Mouse (Mus musculus): ENCODE measurements around the gene Wdfy2. TPM values are rescaled to one million over a fixed set of nuclear protein-coding genes. Genes with fewer than 3 reads are reported as not detected.

Wdfy2 gene
- polyA plus RNA-seq, 1 experiment from 2014 or later: 7.6 TPM

DNA sequence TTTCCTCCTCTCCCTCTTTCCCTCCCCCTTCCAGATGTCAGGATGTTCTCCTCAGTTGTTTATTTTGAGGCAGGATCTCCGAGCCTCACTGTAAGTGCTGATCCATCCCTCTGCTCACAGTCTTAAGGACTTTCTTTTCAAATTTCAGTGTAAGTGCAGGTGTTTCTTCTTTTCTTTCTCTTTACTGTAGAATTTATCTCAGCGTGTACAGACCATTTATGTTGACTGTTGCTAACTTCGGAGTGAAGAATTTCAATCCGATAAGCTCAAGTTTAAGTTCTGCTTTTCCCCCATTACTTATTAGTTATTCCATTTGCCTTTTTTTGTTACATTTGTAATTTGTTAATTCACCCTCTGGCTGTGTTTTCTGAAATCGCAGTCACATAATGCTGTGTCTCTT lies 29.6 kb downstream of the Wdfy2 start:
- Histone ChIP-seq H3K9ac (ENCODE audit: low read length) (no peak overlapping the region), H3K4me2 (ENCODE audit: low read length) (no peak overlapping the region), H3K27ac (ENCODE audit: low read depth) (no peak overlapping the region), H3K9me3 (ENCODE audit: control insufficient read depth, low read length) (peaks cover 6% of the 10 kb centered on the region), H3K4me1 (replicated peaks; ENCODE audit: control insufficient read depth, insufficient read depth, low read length) (no peaks in the 10 kb centered on the region), H3K27me3 (replicated peaks; ENCODE audit: control insufficient read depth, insufficient read depth, low read length) (no peaks in the 10 kb centered on the region), H3K4me3 (ENCODE audit: low read depth, low read length) (no peak overlapping the region), H3K36me3 (ENCODE audit: control insufficient read depth, insufficient read depth, low read length) (no peaks in the 10 kb centered on the region)
- WGBS: 69% methylated on average over 5 of the region's 5 CpGs
- no peak for DNase-seq (ENCODE audit: low spot score)
- no peak for ATAC-seq (replicated peaks; ENCODE audit: low FRiP score, low TSS enrichment, low read depth)

DNA sequence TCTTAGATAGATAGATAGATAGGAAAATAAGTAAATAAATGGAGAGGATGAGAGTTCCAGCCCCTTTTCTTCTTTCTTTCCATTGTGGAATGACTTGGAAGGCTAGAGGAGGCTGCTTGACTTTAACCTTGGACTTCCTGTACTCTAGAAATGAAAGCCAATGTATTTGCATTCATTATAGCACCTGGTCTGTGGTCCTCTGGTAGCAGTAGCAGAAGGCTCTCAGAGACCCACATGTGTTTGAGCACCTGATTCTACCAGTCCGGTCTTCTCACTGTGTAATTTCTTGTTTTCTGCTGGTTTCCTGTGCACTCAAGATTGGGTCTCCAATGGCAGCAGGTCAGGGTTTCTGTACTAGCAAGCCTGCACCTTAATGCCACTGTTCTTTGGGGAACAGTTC lies 30.1 kb downstream of the Wdfy2 start:
- no peaks in the 10 kb centered on the region for H3K27me3 ChIP-seq (replicated peaks; ENCODE audit: control insufficient read depth, insufficient read depth, low read length)
- no peaks in the 10 kb centered on the region for H3K36me3 ChIP-seq (ENCODE audit: control insufficient read depth, insufficient read depth, low read length)
- H3K9me3 ChIP-seq (ENCODE audit: control insufficient read depth, low read length): peaks cover 6% of the 10 kb centered on the region
- H3K27ac ChIP-seq (ENCODE audit: low read depth): no peak overlapping the region
- WGBS: 74% methylated on average over 1 of the region's 1 CpGs
- H3K4me3 ChIP-seq (ENCODE audit: low read depth, low read length): no peak overlapping the region
- DNase-seq (ENCODE audit: low spot score) (no peak), ATAC-seq (replicated peaks; ENCODE audit: low FRiP score, low TSS enrichment, low read depth) (no peak)
- no peak overlapping the region for H3K4me2 ChIP-seq (ENCODE audit: low read length)
- H3K4me1 ChIP-seq (replicated peaks; ENCODE audit: control insufficient read depth, insufficient read depth, low read length): no peaks in the 10 kb centered on the region
- H3K9ac ChIP-seq (ENCODE audit: low read length): no peak overlapping the region

DNA sequence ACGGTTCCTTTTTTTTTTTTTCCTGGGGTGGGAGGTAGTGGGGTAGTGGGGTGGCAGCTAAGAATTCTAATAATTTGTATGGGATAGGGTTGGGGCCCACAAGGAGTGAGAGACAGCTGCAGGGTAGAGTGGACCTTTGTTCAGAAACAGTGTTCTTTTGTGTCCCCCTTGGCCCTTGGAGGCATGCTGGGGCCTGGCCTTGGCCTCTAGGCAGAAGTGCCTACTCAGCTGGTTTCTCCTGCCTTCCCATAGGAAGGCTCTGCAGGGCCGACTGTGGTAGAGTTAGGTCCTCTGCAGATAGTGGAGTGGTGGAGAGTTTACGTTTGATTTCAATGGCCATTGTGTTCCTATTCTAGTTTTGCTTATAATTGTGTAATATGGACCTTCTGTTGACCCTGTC lies 30.8 kb downstream of the Wdfy2 start:
- 63% methylated on average over 3 of the region's 3 CpGs for WGBS
- DNase-seq (ENCODE audit: low spot score) (no peak), ATAC-seq (replicated peaks; ENCODE audit: low FRiP score, low TSS enrichment, low read depth) (no peak)
- Histone ChIP-seq H3K4me1 (replicated peaks; ENCODE audit: control insufficient read depth, insufficient read depth, low read length) (no peaks in the 10 kb centered on the region), H3K4me2 (ENCODE audit: low read length) (no peak overlapping the region), H3K9ac (ENCODE audit: low read length) (no peak overlapping the region), H3K27me3 (replicated peaks; ENCODE audit: control insufficient read depth, insufficient read depth, low read length) (no peaks in the 10 kb centered on the region), H3K4me3 (ENCODE audit: low read depth, low read length) (no peak overlapping the region), H3K36me3 (ENCODE audit: control insufficient read depth, insufficient read depth, low read length) (no peaks in the 10 kb centered on the region), H3K9me3 (ENCODE audit: control insufficient read depth, low read length) (peaks cover 6% of the 10 kb centered on the region), H3K27ac (ENCODE audit: low read depth) (no peak overlapping the region)

DNA sequence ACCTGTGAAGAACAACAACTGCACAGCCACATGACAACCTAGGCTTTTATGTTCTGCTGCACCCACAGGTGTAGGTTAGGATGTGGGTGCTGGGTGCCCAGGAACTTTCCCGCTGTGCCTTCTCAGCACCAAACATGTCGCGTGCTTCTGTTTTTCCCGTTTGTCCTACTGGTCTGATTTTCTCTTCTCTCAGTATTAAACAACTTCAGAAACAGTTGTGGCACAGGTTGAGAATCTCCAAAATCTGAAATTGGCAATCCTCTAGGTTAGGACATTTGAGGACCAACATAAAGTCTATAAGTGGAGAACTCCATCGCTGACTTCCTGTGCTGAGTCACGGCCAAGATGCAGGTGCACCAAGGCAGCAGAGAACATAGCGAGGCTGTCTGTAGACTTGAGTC lies 32.8 kb downstream of the Wdfy2 start:
- Histone ChIP-seq H3K4me3 (ENCODE audit: low read depth, low read length) (no peak overlapping the region), H3K9me3 (ENCODE audit: control insufficient read depth, low read length) (peaks cover 6% of the 10 kb centered on the region), H3K9ac (ENCODE audit: low read length) (no peak overlapping the region), H3K27me3 (replicated peaks; ENCODE audit: control insufficient read depth, insufficient read depth, low read length) (no peaks in the 10 kb centered on the region), H3K36me3 (ENCODE audit: control insufficient read depth, insufficient read depth, low read length) (no peaks in the 10 kb centered on the region), H3K27ac (ENCODE audit: low read depth) (no peak overlapping the region), H3K4me1 (replicated peaks; ENCODE audit: control insufficient read depth, insufficient read depth, low read length) (no peaks in the 10 kb centered on the region), H3K4me2 (ENCODE audit: low read length) (no peak overlapping the region)
- ATAC-seq (replicated peaks; ENCODE audit: low FRiP score, low TSS enrichment, low read depth): no peak
- no peak for DNase-seq (ENCODE audit: low spot score)
- 96% methylated on average over 7 of the region's 7 CpGs for WGBS

DNA sequence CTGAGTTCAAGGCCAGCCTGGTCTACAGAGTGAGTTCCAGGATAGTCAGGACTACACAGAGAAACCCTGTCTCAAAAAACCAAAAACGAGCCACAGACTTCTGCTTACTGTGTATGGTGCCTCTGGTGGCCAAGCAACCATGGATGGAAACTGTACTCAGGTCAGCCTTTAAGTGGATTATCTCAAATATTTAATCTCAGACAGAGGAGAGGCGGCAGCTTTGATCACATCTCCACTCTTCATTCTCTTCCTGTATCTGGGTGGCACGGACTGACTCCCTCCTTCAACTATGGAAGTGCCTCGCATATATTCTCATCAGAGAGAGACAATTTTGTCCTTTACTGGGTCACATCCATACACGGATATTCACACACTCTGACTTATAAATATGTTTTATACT lies 34.0 kb downstream of the Wdfy2 start:
- Histone ChIP-seq H3K9ac (ENCODE audit: low read length) (no peak overlapping the region), H3K4me1 (replicated peaks; ENCODE audit: control insufficient read depth, insufficient read depth, low read length) (no peaks in the 10 kb centered on the region), H3K27me3 (replicated peaks; ENCODE audit: control insufficient read depth, insufficient read depth, low read length) (no peaks in the 10 kb centered on the region), H3K36me3 (ENCODE audit: control insufficient read depth, insufficient read depth, low read length) (no peaks in the 10 kb centered on the region), H3K4me2 (ENCODE audit: low read length) (no peak overlapping the region), H3K4me3 (ENCODE audit: low read depth, low read length) (no peak overlapping the region), H3K27ac (ENCODE audit: low read depth) (no peak overlapping the region), H3K9me3 (ENCODE audit: control insufficient read depth, low read length) (peaks cover 6% of the 10 kb centered on the region)
- no peak for ATAC-seq (replicated peaks; ENCODE audit: low FRiP score, low TSS enrichment, low read depth)
- WGBS: 93% methylated on average over 5 of the region's 5 CpGs
- no peak for DNase-seq (ENCODE audit: low spot score)

DNA sequence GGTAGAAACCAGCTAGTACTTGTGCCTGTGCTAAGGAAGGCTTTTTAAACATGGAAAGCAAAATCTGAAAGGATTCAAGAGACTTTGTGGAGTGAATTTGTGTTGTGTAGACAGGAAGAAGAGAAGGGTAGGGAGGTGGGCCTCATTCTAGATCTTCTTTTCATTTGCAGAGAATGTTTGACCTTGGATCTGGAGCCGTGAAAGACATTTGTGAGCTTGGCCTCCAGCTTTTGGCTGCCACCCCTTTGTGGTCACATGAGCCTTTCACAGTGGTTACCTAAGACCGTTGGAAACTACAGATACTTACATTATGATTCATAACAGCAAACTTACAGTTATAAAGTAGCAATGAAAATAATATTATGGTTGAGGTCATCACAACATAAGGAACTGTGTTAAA lies 34.5 kb downstream of the Wdfy2 start:
- H3K27me3 ChIP-seq (replicated peaks; ENCODE audit: control insufficient read depth, insufficient read depth, low read length): no peaks in the 10 kb centered on the region
- ATAC-seq (replicated peaks; ENCODE audit: low FRiP score, low TSS enrichment, low read depth) (no peak), DNase-seq (ENCODE audit: low spot score) (no peak)
- H3K4me2 ChIP-seq (ENCODE audit: low read length): no peak overlapping the region
- no peaks in the 10 kb centered on the region for H3K36me3 ChIP-seq (ENCODE audit: control insufficient read depth, insufficient read depth, low read length)
- WGBS: 84% methylated on average over 2 of the region's 2 CpGs
- no peaks in the 10 kb centered on the region for H3K4me1 ChIP-seq (replicated peaks; ENCODE audit: control insufficient read depth, insufficient read depth, low read length)
- peaks cover 6% of the 10 kb centered on the region for H3K9me3 ChIP-seq (ENCODE audit: control insufficient read depth, low read length)
- H3K9ac ChIP-seq (ENCODE audit: low read length): no peak overlapping the region
- no peak overlapping the region for H3K4me3 ChIP-seq (ENCODE audit: low read depth, low read length)
- no peak overlapping the region for H3K27ac ChIP-seq (ENCODE audit: low read depth)

DNA sequence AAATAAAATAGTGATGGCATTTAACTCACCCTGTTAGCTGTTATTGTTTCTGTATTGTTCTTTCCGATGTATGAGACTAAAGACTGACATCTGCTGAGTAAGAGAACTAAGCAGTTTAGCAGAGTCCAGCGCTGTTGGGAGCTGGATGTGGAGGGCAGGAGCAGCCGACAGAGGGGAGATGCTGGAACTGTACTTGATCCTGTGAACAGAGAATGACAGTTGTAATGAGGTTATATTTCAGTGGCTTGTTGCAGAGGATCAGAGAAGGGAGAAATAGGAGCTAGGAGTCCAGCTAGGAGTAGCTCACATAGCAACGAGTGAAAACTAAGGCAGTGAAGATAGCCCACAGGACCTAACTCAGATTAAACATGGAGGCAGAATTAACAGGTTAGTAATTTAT lies 36.3 kb downstream of the Wdfy2 start:
- ATAC-seq (replicated peaks; ENCODE audit: low FRiP score, low TSS enrichment, low read depth) (no peak), DNase-seq (ENCODE audit: low spot score) (peak; percentile 13)
- Histone ChIP-seq H3K27ac (ENCODE audit: low read depth) (no peak overlapping the region), H3K36me3 (ENCODE audit: control insufficient read depth, insufficient read depth, low read length) (no peaks in the 10 kb centered on the region), H3K4me3 (ENCODE audit: low read depth, low read length) (no peak overlapping the region), H3K4me2 (ENCODE audit: low read length) (no peak overlapping the region), H3K9me3 (ENCODE audit: control insufficient read depth, low read length) (peaks cover 6% of the 10 kb centered on the region), H3K4me1 (replicated peaks; ENCODE audit: control insufficient read depth, insufficient read depth, low read length) (no peaks in the 10 kb centered on the region), H3K9ac (ENCODE audit: low read length) (no peak overlapping the region), H3K27me3 (replicated peaks; ENCODE audit: control insufficient read depth, insufficient read depth, low read length) (no peaks in the 10 kb centered on the region)
- 79% methylated on average over 4 of the region's 4 CpGs for WGBS

DNA sequence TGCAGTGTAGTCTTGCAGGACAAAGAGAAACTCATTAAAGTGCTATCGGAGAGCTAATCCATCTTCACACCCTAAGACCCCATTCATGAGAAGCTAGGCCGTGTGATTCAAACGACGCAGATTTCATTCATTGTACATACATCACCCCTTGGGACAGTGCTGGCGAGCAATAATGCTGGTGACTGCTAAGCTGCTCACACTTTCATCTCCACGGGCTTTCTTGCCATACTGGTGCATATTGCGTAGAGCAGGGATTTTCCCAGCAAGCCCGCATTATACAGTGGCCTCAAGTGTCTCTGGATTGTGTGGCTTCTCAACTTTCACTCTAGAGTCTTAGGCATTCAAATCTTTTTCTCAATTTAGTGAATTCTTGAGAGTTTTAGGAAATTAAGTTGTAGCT lies 36.9 kb downstream of the Wdfy2 start:
- H3K27me3 ChIP-seq (replicated peaks; ENCODE audit: control insufficient read depth, insufficient read depth, low read length): no peaks in the 10 kb centered on the region
- no peak overlapping the region for H3K4me3 ChIP-seq (ENCODE audit: low read depth, low read length)
- H3K36me3 ChIP-seq (ENCODE audit: control insufficient read depth, insufficient read depth, low read length): no peaks in the 10 kb centered on the region
- H3K9me3 ChIP-seq (ENCODE audit: control insufficient read depth, low read length): peaks cover 6% of the 10 kb centered on the region
- ATAC-seq (replicated peaks; ENCODE audit: low FRiP score, low TSS enrichment, low read depth) (no peak), DNase-seq (ENCODE audit: low spot score) (no peak)
- no peak overlapping the region for H3K27ac ChIP-seq (ENCODE audit: low read depth)
- no peaks in the 10 kb centered on the region for H3K4me1 ChIP-seq (replicated peaks; ENCODE audit: control insufficient read depth, insufficient read depth, low read length)
- no peak overlapping the region for H3K4me2 ChIP-seq (ENCODE audit: low read length)
- H3K9ac ChIP-seq (ENCODE audit: low read length): no peak overlapping the region
- WGBS: 89% methylated on average over 8 of the region's 8 CpGs

DNA sequence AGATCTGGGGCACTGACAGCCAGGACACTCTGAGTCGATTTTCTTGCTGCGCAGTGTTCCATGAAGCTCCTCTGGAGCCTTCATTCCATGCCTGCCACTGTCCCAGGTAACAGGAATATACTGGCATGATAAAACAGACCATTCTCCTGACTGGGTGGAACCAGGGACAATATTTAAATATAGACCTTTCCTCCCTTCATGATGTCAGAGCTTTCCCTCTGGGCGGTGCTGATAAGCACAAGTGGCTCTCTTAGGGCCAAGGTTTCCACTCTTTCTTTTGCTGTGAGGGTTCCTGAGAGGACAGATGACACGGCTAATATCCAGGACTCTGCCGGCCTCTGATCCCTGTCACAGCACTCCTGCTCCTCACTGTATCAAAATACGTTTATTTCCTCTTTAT lies 40.6 kb downstream of the Wdfy2 start:
- ATAC-seq (replicated peaks; ENCODE audit: low FRiP score, low TSS enrichment, low read depth): no peak
- Histone ChIP-seq H3K9ac (ENCODE audit: low read length) (no peak overlapping the region), H3K27ac (ENCODE audit: low read depth) (no peak overlapping the region), H3K4me1 (replicated peaks; ENCODE audit: control insufficient read depth, insufficient read depth, low read length) (peaks cover 7% of the 10 kb centered on the region; the same call in 1 of the 2 replicates), H3K27me3 (replicated peaks; ENCODE audit: control insufficient read depth, insufficient read depth, low read length) (no peaks in the 10 kb centered on the region), H3K4me3 (ENCODE audit: low read depth, low read length) (no peak overlapping the region), H3K36me3 (ENCODE audit: control insufficient read depth, insufficient read depth, low read length) (no peaks in the 10 kb centered on the region), H3K4me2 (ENCODE audit: low read length) (no peak overlapping the region), H3K9me3 (ENCODE audit: control insufficient read depth, low read length) (no peaks in the 10 kb centered on the region)
- no peak for DNase-seq (ENCODE audit: low spot score)
- 76% methylated on average over 6 of the region's 6 CpGs for WGBS
